30 mouse cellular contexts compared by ENCODE assay signal in genomic region chr10:62932381-62932780, GRCm38 (mm10). TPM values are rescaled to one million over a fixed set of nuclear protein-coding genes. Genes with fewer than 3 reads are reported as not detected.
DNase-seq lines count a peak whose midpoint lies in the region; ATAC-seq and TF ChIP-seq lines count a peak whose summit lies in the region.
"Had no signal": no experiment of that assay in that cellular context is flagged by ENCODE, and none has a peak within 500 bp of the region (broad histone marks: within the 10 kb centered on the region; RNA-seq: fewer than 3 reads in every experiment).

No protein-coding gene starts in this region.

- ATAC-seq in midbrain, embryonic 15.5 days (replicated peaks) = no peak
- ATAC-seq: activated CD4-positive, CD25-positive, alpha-beta regulatory T cell, adult 4 months; forebrain, postnatal 0 days; midbrain, embryonic 13.5 days had no signal

- peak; percentile 3; the same call in 1 of the 2 replicates for TF ChIP-seq CTCF in gastrocnemius, adult 2 months (IDR thresholded peaks at IDR 0.05)
- peak; percentile 36 for TF ChIP-seq CTCF in layer of hippocampus, adult 2 months (conservative IDR thresholded peaks at IDR 0.05)
- peak; percentile 33 for TF ChIP-seq CTCF in E14TG2a.4 (conservative IDR thresholded peaks at IDR 0.05; ENCODE audit: low read length)
- TF ChIP-seq CTCF in bone marrow, adult 2 months (IDR thresholded peaks at IDR 0.05; ENCODE audit: control insufficient read depth, insufficient read depth, low read length) = peak; percentile 24; the same call in 1 of the 2 replicates

- H3K9ac ChIP-seq in midbrain, embryonic 15.5 days = no peak overlapping the region
- H3K9ac ChIP-seq: forebrain, postnatal 0 days; heart, embryonic 15.5 days; hindbrain, embryonic 14.5 days; limb, embryonic 15.5 days; midbrain, embryonic 13.5 days; neural tube, embryonic 13.5 days had no signal

- H3K27me3 ChIP-seq in E14TG2a.4 (ENCODE audit: insufficient read depth, low read length) = no peaks in the 10 kb centered on the region
- H3K27me3 ChIP-seq in midbrain, embryonic 15.5 days (replicated peaks) = no peaks in the 10 kb centered on the region
- H3K27me3 ChIP-seq: heart, embryonic 15.5 days; limb, embryonic 15.5 days; megakaryocyte, embryonic 14.5 days; midbrain, embryonic 13.5 days; neural tube, embryonic 13.5 days had no signal

- no peak overlapping the region for H3K4me3 ChIP-seq in gastrocnemius, adult 2 months
- no peak overlapping the region for H3K4me3 ChIP-seq in layer of hippocampus, adult 2 months
- no peak overlapping the region for H3K4me3 ChIP-seq in E14TG2a.4 (replicated peaks; ENCODE audit: low read length)
- no peak overlapping the region for H3K4me3 ChIP-seq in bone marrow, adult 2 months (replicated peaks; ENCODE audit: control insufficient read depth, low read depth, low read length)
- no peak overlapping the region for H3K4me3 ChIP-seq in midbrain, embryonic 15.5 days
- H3K4me3 ChIP-seq: embryonic facial prominence, embryonic 10.5 days; heart, embryonic 15.5 days; limb, embryonic 15.5 days; megakaryocyte, embryonic 14.5 days; midbrain, embryonic 13.5 days; myocyte; neural tube, embryonic 13.5 days had no signal

- H3K27ac ChIP-seq in gastrocnemius, adult 2 months = no peak overlapping the region
- H3K27ac ChIP-seq in layer of hippocampus, adult 2 months = no peak overlapping the region
- H3K27ac ChIP-seq in bone marrow, adult 2 months (ENCODE audit: control insufficient read depth, insufficient read depth, low read depth, low read length, poor library complexity) = no peak overlapping the region
- no peak overlapping the region for H3K27ac ChIP-seq in midbrain, embryonic 15.5 days
- H3K27ac ChIP-seq: embryonic facial prominence, embryonic 10.5 days; heart, embryonic 15.5 days; hindbrain, embryonic 14.5 days; limb, embryonic 15.5 days; midbrain, embryonic 13.5 days; neural tube, embryonic 13.5 days had no signal

- H3K9me3 ChIP-seq in E14TG2a.4 (ENCODE audit: low read length) = no peaks in the 10 kb centered on the region
- H3K9me3 ChIP-seq in midbrain, embryonic 15.5 days = no peaks in the 10 kb centered on the region
- H3K9me3 ChIP-seq: embryonic facial prominence, embryonic 10.5 days; heart, embryonic 15.5 days; limb, embryonic 15.5 days; megakaryocyte, embryonic 14.5 days; midbrain, embryonic 13.5 days; neural tube, embryonic 13.5 days had no signal

- TF ChIP-seq POLR2A in bone marrow, adult 2 months (IDR thresholded peaks at IDR 0.05; ENCODE audit: borderline replicate concordance, control insufficient read depth, low read depth, low read length) = no peak

- peaks cover 55% of the 10 kb centered on the region for H3K36me3 ChIP-seq in E14TG2a.4 (ENCODE audit: insufficient read depth, low read length)
- H3K36me3 ChIP-seq in midbrain, embryonic 15.5 days (replicated peaks) = peaks cover 36% of the 10 kb centered on the region

- WGBS in bone marrow, adult 2 months = 88% methylated on average over 1 of the region's 1 CpGs
- WGBS in midbrain, embryonic 15.5 days = 92% methylated on average over 1 of the region's 1 CpGs

- DNase-seq in gastrocnemius, adult 2 months = no peak
- DNase-seq in gastrocnemius, postnatal 4 days (ENCODE audit: low spot score in 2 of 2) = no peak
- no peak for DNase-seq in layer of hippocampus, adult 2 months (ENCODE audit: low spot score in 2 of 2)
- DNase-seq in layer of hippocampus, adult 18-20 months (ENCODE audit: low spot score in 2 of 2) = no peak
- DNase-seq in lung, postnatal 36 days = no peak
- DNase-seq: adrenal gland, postnatal 14 days; cerebellum, adult 11 months; cerebellum, adult 9-11 months; forebrain, postnatal 0 days; gastrocnemius, postnatal 25 days; heart, postnatal 36 days; left cerebral cortex, postnatal 4 days; lung, adult 2 months; lung, postnatal 14 days; retina, postnatal 1 day; right cerebral cortex, postnatal 25 days; thymus, adult 2 months; thymus, postnatal 4 days had no signal

- H3K4me1 ChIP-seq in E14TG2a.4 (replicated peaks; ENCODE audit: low read depth, low read length) = peaks cover 13% of the 10 kb centered on the region
- no peaks in the 10 kb centered on the region for H3K4me1 ChIP-seq in bone marrow, adult 2 months (ENCODE audit: control insufficient read depth, insufficient read depth, low read length)
- H3K4me1 ChIP-seq in midbrain, embryonic 15.5 days = no peaks in the 10 kb centered on the region
- H3K4me1 ChIP-seq: embryonic facial prominence, embryonic 10.5 days; heart, embryonic 15.5 days; limb, embryonic 15.5 days; midbrain, embryonic 13.5 days; neural tube, embryonic 13.5 days had no signal

- no peak overlapping the region for H3K4me2 ChIP-seq in midbrain, embryonic 15.5 days
- H3K4me2 ChIP-seq: heart, embryonic 15.5 days; hindbrain, embryonic 14.5 days; limb, embryonic 15.5 days; midbrain, embryonic 13.5 days; neural tube, embryonic 13.5 days had no signal

- intact Hi-C loops in gastrocnemius, adult 2 months (cut with DNase I) = no loop called here

RNA-seq across cellular contexts. Expression of gene Slc25a16, which starts 11.9 kb away (rescaled TPM):
- 10 to 100 TPM; 15.4 to 18.2 TPM for total RNA-seq in gastrocnemius, adult 2 months (2021)
- 10 to 100 TPM; 20.6 to 23.1 TPM for total RNA-seq in gastrocnemius, postnatal 4 days (2021)
- 10 to 100 TPM; 37.9 to 40.6 TPM for total RNA-seq in layer of hippocampus, adult 2 months (2021)
- 10 to 100 TPM; 36.9 to 38.3 TPM for total RNA-seq in layer of hippocampus, adult 18-20 months (2021)
- polyA plus RNA-seq in bone marrow, adult 2 months (2011; ENCODE audit: insufficient read depth, insufficient read length, low replicate concordance, missing spikeins) = 5.6 and 7.3 TPM in 2 replicates
- 13.9 and 14.3 TPM in 2 replicates for polyA plus RNA-seq in midbrain, embryonic 15.5 days (2015; fragmentation: Nextera tagmentation; extraction: Ambion mirVana)

RNA-seq across cellular contexts. Expression of gene Dna2, which starts 14.4 kb away (rescaled TPM):
- under 1 TPM; 0.15 to 0.25 TPM for total RNA-seq in gastrocnemius, adult 2 months (2021)
- total RNA-seq in gastrocnemius, postnatal 4 days (2021) = 1 to 10 TPM; 4.7 to 5.3 TPM
- 1 to 10 TPM in 1 of 2 experiments, under 1 TPM in 1; 0.97 to 1.1 TPM for total RNA-seq in layer of hippocampus, adult 2 months (2021)
- total RNA-seq in layer of hippocampus, adult 18-20 months (2021) = 1 to 10 TPM; 1.1 to 1.2 TPM
- polyA plus RNA-seq in bone marrow, adult 2 months (2011; ENCODE audit: insufficient read depth, insufficient read length, low replicate concordance, missing spikeins) = 29.5 and 38.9 TPM in 2 replicates
- polyA plus RNA-seq in midbrain, embryonic 15.5 days (2015; fragmentation: Nextera tagmentation; extraction: Ambion mirVana) = 4.4 and 4.8 TPM in 2 replicates

RNA-seq across cellular contexts. Expression of gene Tet1, which starts 23.6 kb away (rescaled TPM):
- total RNA-seq in gastrocnemius, adult 2 months (2021) = 1 to 10 TPM; 2.1 to 2.7 TPM
- 10 to 100 TPM; 25.3 to 26.4 TPM for total RNA-seq in gastrocnemius, postnatal 4 days (2021)
- total RNA-seq in layer of hippocampus, adult 2 months (2021) = 10 to 100 TPM; 16.2 TPM
- total RNA-seq in layer of hippocampus, adult 18-20 months (2021) = 10 to 100 TPM in 1 of 2 experiments, 1 to 10 TPM in 1; 9.6 to 12.6 TPM
- 1.3 and 2.2 TPM in 2 replicates for polyA plus RNA-seq in bone marrow, adult 2 months (2011; ENCODE audit: insufficient read depth, insufficient read length, low replicate concordance, missing spikeins)
- 41.8 and 43.0 TPM in 2 replicates for polyA plus RNA-seq in midbrain, embryonic 15.5 days (2015; fragmentation: Nextera tagmentation; extraction: Ambion mirVana)

RNA-seq across cellular contexts. Expression of gene Rufy2, which starts 47.6 kb away (rescaled TPM):
- 1 to 10 TPM; 3.8 to 4.7 TPM for total RNA-seq in gastrocnemius, adult 2 months (2021)
- total RNA-seq in gastrocnemius, postnatal 4 days (2021) = 10 to 100 TPM; 14.4 to 22.2 TPM
- 10 to 100 TPM; 83.2 to 90.5 TPM for total RNA-seq in layer of hippocampus, adult 2 months (2021)
- 10 to 100 TPM; 73.4 to 76.1 TPM for total RNA-seq in layer of hippocampus, adult 18-20 months (2021)
- 7.0 and 7.1 TPM in 2 replicates for polyA plus RNA-seq in bone marrow, adult 2 months (2011; ENCODE audit: insufficient read depth, insufficient read length, low replicate concordance, missing spikeins)
- 61.2 and 65.5 TPM in 2 replicates for polyA plus RNA-seq in midbrain, embryonic 15.5 days (2015; fragmentation: Nextera tagmentation; extraction: Ambion mirVana)
